Mouse (Mus musculus) spleen, postnatal 10 days (tissue): ENCODE measurements around the gene Tmem274.

Experiments used
- DNase-seq, 2 experiments: peaks; one replicate each; pipeline ENCODE4 v3.0.0; 2021 to 2022; ENCODE audit warnings: low spot score in 2 of 2

The Tmem274 gene

GRCm38 (mm10) chr4:149525170-149525569 is 48.0 kb downstream of the Tmem274 start:
- no peak for DNase-seq

GRCm38 (mm10) chr4:149525811-149526210 is 48.6 kb downstream of the Tmem274 start:
- no peak for DNase-seq

GRCm38 (mm10) chr4:149526330-149526729 is 49.2 kb downstream of the Tmem274 start:
- DNase-seq: no peak

- DNase-seq: no peak
Observed at GRCm38 (mm10) chr4:149527621-149528354, 50.6 kb downstream of the Tmem274 start.

- DNase-seq: no peak
Observed at GRCm38 (mm10) chr4:149529691-149530090, 52.5 kb downstream of the Tmem274 start.
